Mouse (Mus musculus): ENCODE results near the gene Coq8b.

GRCm38 (mm10) chr7:27230781-27231180, 2.0 kb upstream of the Coq8b start:
- TF ChIP-seq CTCF (conservative IDR thresholded peaks at IDR 0.05; ENCODE audit: insufficient read depth, insufficient read length, low read depth, low read length), result peak; percentile 47
- no peak for TF ChIP-seq POLR2A (IDR thresholded peaks at IDR 0.05; ENCODE audit: low read depth, low read length)

Measured in kidney, adult 2 months (tissue).